Mouse (Mus musculus) kidney, postnatal 0 days (tissue): ENCODE results near the gene Suds3. TPM values are rescaled to one million over a fixed set of nuclear protein-coding genes. Genes with fewer than 3 reads are reported as not detected.
A peak's percentile ranks its signal among the peaks of the same experiment; 100 is the strongest.

Source experiments
- ATAC-seq: fragments of 200-750 bp; cut with Nextera tagmentation; replicated peaks from 2 replicates; pipeline ENCODE4 v1.8.0; 2017; ENCODE audit warnings: low read depth, moderate number of reproducible peaks, moderate TSS enrichment, moderate library complexity; ENCODE audit not compliant: low FRiP score
- DNase-seq: peaks from one replicate; pipeline ENCODE4 v3.0.0-alpha.2; 2016; ENCODE audit warnings: low spot score
- H3K27ac ChIP-seq: fragments of 300-500 bp; sonication (generic); 2 replicates; pipeline ENCODE4 v1.5.1; 2014; ENCODE audit warnings: mild to moderate bottlenecking
- H3K27me3 ChIP-seq: fragments of 300-500 bp; sonication (generic); 2 replicates; pipeline ENCODE4 v1.6.1; 2014; ENCODE audit warnings: low read length, mixed read lengths; ENCODE audit not compliant: insufficient read depth
- H3K36me3 ChIP-seq: fragments of 300-500 bp; sonication (generic); 2 replicates; pipeline ENCODE4 v1.6.1; 2014; ENCODE audit warnings: low read length, mixed read lengths; ENCODE audit not compliant: insufficient read depth
- H3K4me1 ChIP-seq: fragments of 300-500 bp; sonication (generic); replicated peaks from 2 replicates; pipeline ENCODE4 v1.6.1; 2014; ENCODE audit warnings: antibody characterized with exemption, low read length, mixed read lengths; ENCODE audit not compliant: insufficient read depth
- H3K4me2 ChIP-seq: fragments of 300-500 bp; sonication (generic); 2 replicates; pipeline ENCODE4 v1.6.1; 2014; ENCODE audit warnings: mild to moderate bottlenecking, low read length, moderate library complexity, mixed read lengths
- H3K4me3 ChIP-seq: fragments of 300-500 bp; sonication (generic); replicated peaks from 2 replicates; pipeline ENCODE4 v1.5.1; 2014; ENCODE audit warnings: low read depth, low read length
- H3K9ac ChIP-seq: fragments of 300-500 bp; sonication (generic); 2 replicates; pipeline ENCODE4 v1.6.1; 2014; ENCODE audit warnings: low read depth, low read length
- H3K9me3 ChIP-seq: fragments of 300-500 bp; sonication (generic); replicated peaks from 2 replicates; pipeline ENCODE4 v1.6.1; 2016; ENCODE audit warnings: low read length, inconsistent platforms, mixed read lengths
- CTCF ChIP-seq: IDR thresholded peaks from 2 replicates; pipeline ENCODE4 v1.5.1; 2016; ENCODE audit warnings: antibody characterized with exemption, low read depth, mild to moderate bottlenecking, moderate library complexity
- WGBS: fragments of 180-500 bp; shearing (Covaris S2); extraction: QIAGEN DNeasy Blood & Tissue Kit; methylation state at CpG from one replicate; pipeline ENCODE4 v1.1.7; 2014; 5-methylcytosine and 5-hydroxymethylcytosine counted together
- polyA plus RNA-seq: library from polyadenylated mRNA; unstranded; fragments of >200 nt; fragmentation: Nextera tagmentation; extraction: Ambion mirVana; gene quantifications from 2 replicates; pipeline ENCODE4 v1.2.1, GENCODE M21; 2015

The Suds3 gene
- polyA plus RNA-seq, 1 experiment from 2014 or later, result 69.3 TPM

GRCm38 (mm10) chr5:117133446-117134065 is 17.6 kb upstream of the Suds3 start:
- Histone ChIP-seq H3K9ac (no peak overlapping the region), H3K27ac (no peak overlapping the region), H3K4me3 (no peak overlapping the region), H3K4me2 (no peak overlapping the region), H3K36me3 (no peaks in the 10 kb centered on the region), H3K9me3 (no peaks in the 10 kb centered on the region), H3K27me3 (no peaks in the 10 kb centered on the region), H3K4me1 (peaks cover 20% of the 10 kb centered on the region)
- ATAC-seq (no peak), DNase-seq (no peak)
- 82% methylated on average over 17 of the region's 17 CpGs for WGBS
- no peak for TF ChIP-seq CTCF

- Histone ChIP-seq H3K27me3 (no peaks in the 10 kb centered on the region), H3K36me3 (no peaks in the 10 kb centered on the region), H3K9ac (no peak overlapping the region), H3K4me1 (peaks cover 8% of the 10 kb centered on the region), H3K27ac (no peak overlapping the region), H3K4me3 (no peak overlapping the region), H3K9me3 (no peaks in the 10 kb centered on the region), H3K4me2 (no peak overlapping the region)
- ATAC-seq, result no peak
- no peak for TF ChIP-seq CTCF
- WGBS, result 91% methylated on average over 15 of the region's 15 CpGs
- DNase-seq, result no peak
Observed at GRCm38 (mm10) chr5:117130726-117131125, 14.8 kb upstream of the Suds3 start.

- 73% methylated on average over 4 of the region's 4 CpGs for WGBS
Observed at GRCm38 (mm10) chr5:117127051-117127450, 11.1 kb upstream of the Suds3 start.

DNA sequence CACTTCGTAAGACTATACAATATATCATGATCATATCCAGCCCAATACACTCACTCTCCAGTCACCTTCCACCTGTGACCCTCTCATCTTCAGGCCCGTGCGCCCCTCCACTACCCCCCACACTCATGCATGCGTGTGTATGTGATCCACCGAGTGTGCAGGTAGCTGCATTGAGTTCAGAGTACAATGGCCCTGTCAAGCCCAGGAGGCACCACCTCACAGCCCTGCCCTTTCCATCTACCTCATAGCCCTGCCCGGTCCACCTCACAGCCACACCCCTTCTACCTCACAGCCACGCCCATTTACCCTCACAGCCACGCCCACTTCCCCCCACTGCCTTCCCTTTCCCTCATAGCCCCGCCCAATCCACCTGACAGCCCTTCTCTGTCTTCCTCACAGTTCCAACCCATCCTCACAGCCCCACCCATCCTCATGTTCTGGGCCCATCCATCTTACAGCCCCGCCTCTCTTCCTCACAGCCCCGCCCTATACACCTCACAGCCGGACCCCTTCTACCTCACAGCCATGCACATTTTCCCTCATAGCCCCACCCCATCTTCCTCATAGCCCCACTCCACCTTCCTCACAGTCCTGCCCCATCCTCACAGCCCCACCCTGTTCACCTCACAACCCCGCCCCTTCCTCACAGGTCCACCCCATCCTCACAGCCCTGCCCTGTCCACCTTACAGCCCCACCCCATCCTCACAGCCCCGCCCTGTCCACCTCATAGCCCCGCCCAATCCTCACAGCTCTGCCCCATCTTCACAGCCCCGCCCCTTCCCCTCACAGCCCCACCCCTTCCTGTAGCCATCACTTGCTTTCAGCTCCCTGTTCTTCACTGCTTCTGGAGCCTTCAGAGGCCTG is 9.8 kb upstream of the Suds3 start:
- Histone ChIP-seq H3K27me3 (no peaks in the 10 kb centered on the region), H3K9me3 (no peaks in the 10 kb centered on the region), H3K27ac (no peak overlapping the region), H3K4me2 (no peak overlapping the region), H3K36me3 (no peaks in the 10 kb centered on the region), H3K4me3 (no peak overlapping the region), H3K9ac (no peak overlapping the region), H3K4me1 (peaks cover 11% of the 10 kb centered on the region; the same call in 1 of the 2 replicates)
- ATAC-seq, result peak; percentile 49
- no peak for DNase-seq
- 85% methylated on average over 16 of the region's 16 CpGs for WGBS
- TF ChIP-seq CTCF, result no peak

More at GRCm38 (mm10) chr5:117127051-117127450, 11.1 kb upstream of the Suds3 start:
- Histone ChIP-seq H3K27ac (no peak overlapping the region), H3K9me3 (no peaks in the 10 kb centered on the region), H3K36me3 (no peaks in the 10 kb centered on the region), H3K4me1 (no peaks in the 10 kb centered on the region), H3K9ac (no peak overlapping the region), H3K4me2 (no peak overlapping the region), H3K27me3 (no peaks in the 10 kb centered on the region), H3K4me3 (no peak overlapping the region)
- no peak for TF ChIP-seq CTCF
- DNase-seq (no peak), ATAC-seq (no peak)

GRCm38 (mm10) chr5:117123840-117124239 is 7.9 kb upstream of the Suds3 start:
- H3K9me3 ChIP-seq, result no peaks in the 10 kb centered on the region
- H3K27ac ChIP-seq, result no peak overlapping the region
- no peak for ATAC-seq
- no peaks in the 10 kb centered on the region for H3K27me3 ChIP-seq
- WGBS, result 82% methylated on average over 4 of the region's 4 CpGs
- no peak overlapping the region for H3K4me3 ChIP-seq
- H3K9ac ChIP-seq, result no peak overlapping the region
- DNase-seq, result no peak
- H3K4me1 ChIP-seq, result peaks cover 11% of the 10 kb centered on the region; the same call in 1 of the 2 replicates
- no peak for TF ChIP-seq CTCF
- H3K4me2 ChIP-seq, result no peak overlapping the region
- H3K36me3 ChIP-seq, result no peaks in the 10 kb centered on the region

DNA sequence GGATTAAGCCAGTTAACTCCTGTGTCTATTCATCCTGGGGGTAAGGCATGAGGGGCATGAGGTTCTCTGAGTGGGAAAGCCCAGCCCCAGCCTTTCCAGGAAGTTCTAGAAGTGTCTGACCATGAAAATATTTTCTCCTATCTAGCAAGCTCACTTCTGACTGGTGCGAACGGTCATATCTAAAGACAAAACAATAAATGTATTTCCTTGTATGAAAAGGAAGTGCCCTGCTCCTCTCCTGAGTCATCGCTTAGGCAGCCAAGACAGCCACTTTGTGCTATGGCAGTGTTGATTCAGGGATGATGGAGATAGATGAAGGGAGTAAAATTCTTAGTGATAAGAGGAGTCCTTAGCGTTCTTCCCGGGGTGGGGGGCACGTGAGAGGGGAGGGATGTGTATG is 7.2 kb upstream of the Suds3 start:
- WGBS, result 75% methylated on average over 6 of the region's 6 CpGs
- Histone ChIP-seq H3K4me1 (peaks cover 11% of the 10 kb centered on the region; the same call in 1 of the 2 replicates), H3K36me3 (no peaks in the 10 kb centered on the region), H3K27ac (no peak overlapping the region), H3K9ac (no peak overlapping the region), H3K27me3 (no peaks in the 10 kb centered on the region), H3K4me2 (no peak overlapping the region), H3K4me3 (no peak overlapping the region), H3K9me3 (no peaks in the 10 kb centered on the region)
- no peak for TF ChIP-seq CTCF
- DNase-seq (no peak), ATAC-seq (no peak)
